Mouse (Mus musculus) left cerebral cortex, postnatal 14 days (tissue): Measurements from ENCODE around the gene Cdip1. TPM values are rescaled to one million over a fixed set of nuclear protein-coding genes. Genes with fewer than 3 reads are reported as not detected.
A peak's percentile ranks its signal among the peaks of the same experiment; 100 is the strongest.
"Not testable (repeated sequence)": the region's sequence is repeated elsewhere in the genome, so short reads cannot be mapped to it uniquely, and the experiment has no call there.

Experiments
- DNase-seq, 2 experiments: peaks; one replicate each; pipeline ENCODE4 v3.0.0; 2021 to 2022; ENCODE audit warnings: low spot score in 2 of 2, mixed read lengths in 1 of 2
- intact Hi-C: fragments of 180-260 bp; cut with DNase I; formaldehyde crosslinking; loops from one replicate; pipeline ENCODE4 v1.15.1; 2025
- total RNA-seq, 2 experiments: library from RNA; stranded (reverse); gene quantifications; 2 replicates each; pipeline ENCODE4 v1.2.3; 2021

Gene Cdip1
- total RNA-seq, 2 experiments from 2014 or later, result 162 to 163 TPM

DNA sequence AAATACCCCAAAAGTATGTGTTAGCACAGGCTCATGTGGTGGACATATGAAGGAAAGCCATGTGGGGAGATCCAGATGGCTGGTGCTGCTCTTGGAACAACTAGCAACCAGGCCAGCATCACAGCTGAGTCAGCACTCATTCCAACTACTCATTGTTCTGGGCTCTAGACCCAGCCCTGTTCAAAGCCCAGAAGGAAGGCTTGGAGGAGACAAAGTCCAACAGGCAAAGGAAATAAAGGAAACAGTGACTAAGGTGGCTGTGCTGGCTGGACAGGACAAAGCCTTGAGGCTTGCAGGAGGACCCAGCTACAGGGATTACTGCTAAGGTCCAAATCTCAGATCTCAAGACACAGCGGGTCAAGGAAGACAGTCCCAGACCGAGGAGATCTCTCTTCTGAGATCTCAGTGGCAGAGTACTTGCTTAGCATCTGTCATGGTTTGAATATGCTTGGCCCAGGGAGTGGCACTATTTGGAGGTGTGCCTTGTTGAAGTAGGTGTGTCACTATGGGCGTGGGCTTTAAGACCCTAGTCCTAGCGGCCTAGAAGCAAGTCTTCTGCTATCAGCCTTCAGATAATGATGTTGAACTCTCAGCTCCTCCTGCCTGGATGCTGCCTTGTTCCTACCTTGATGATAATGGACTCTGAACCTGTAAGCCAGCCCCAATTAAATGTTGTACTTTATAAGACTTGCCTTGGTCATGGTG, 12.0 kb downstream of the Cdip1 start:
- intact Hi-C loops, result no loop called here
- no peak for DNase-seq

GRCm38 (mm10) chr16:4777171-4777904, 12.8 kb downstream of the Cdip1 start:
- intact Hi-C loops, result no loop called here
- DNase-seq, result no peak

DNA sequence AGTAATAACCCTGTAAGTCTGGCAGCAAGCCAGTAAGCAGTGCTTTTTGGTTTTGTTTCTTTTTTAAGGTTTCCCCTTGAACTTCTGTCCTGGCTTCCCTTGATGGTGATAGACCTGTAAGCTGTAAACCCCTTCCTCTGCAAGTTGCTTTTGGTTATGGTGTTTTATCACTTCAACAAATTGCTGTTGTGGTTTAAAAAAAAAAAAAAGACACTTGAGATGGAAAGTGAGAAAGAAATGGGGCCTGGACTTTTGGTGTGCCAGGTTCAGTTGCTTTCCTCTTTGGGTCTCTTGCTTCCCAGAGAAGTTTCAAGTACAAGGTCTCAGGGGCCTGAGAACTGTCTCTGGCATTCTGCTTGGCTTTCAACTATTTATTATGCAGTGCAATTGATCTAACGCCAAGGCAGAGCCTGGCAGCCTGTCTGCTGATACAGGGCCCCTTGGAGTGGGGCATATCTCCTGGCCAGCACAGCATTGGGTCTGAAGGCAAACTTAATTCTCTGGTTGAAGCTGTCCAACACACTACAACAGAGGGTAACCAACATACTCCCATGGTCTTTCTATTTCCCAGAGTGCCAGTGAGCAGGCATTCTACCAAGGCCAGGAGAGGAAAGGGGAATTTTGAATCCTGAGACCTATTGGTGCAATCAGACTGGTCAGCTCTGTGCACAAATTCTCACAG, 16.7 kb downstream of the Cdip1 start:
- intact Hi-C loops, result no loop called here
- DNase-seq, result no peak

DNA sequence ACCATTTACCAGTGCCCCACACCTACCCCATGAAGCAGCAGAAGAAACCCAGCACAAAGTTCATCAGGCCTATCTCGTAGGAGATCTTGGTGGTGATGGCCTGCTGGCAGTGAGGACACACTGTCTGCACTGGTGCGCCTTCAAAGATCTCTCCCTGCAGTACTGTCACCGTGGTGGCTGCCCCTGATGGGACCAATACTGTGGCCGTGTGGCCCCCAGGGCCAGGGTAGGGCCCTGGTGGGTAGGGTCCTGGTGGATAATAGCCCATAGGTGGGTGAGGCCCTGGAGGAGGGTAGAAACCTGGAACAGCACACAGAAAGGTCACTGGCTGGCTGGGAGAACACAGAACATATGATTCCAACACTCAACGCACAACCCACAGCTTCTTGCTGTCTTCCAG, 21.4 kb downstream of the Cdip1 start:
- intact Hi-C loops, result loop anchor here (10.0 kb wide), 1 partner anchor 96 kb away; no protein-coding TSS in a partner anchor
- DNase-seq, result no peak

- no peak for DNase-seq
- intact Hi-C loops, result loop anchor here (10.0 kb wide), 1 partner anchor 98 kb away; no protein-coding TSS in a partner anchor
Observed at GRCm38 (mm10) chr16:4767012-4767790, 22.9 kb downstream of the Cdip1 start.

GRCm38 (mm10) chr16:4765852-4766251, 24.2 kb downstream of the Cdip1 start:
- DNase-seq, result no peak
- intact Hi-C loops, result loop anchor here (10.0 kb wide), 1 partner anchor 99 kb away; no protein-coding TSS in a partner anchor

DNA sequence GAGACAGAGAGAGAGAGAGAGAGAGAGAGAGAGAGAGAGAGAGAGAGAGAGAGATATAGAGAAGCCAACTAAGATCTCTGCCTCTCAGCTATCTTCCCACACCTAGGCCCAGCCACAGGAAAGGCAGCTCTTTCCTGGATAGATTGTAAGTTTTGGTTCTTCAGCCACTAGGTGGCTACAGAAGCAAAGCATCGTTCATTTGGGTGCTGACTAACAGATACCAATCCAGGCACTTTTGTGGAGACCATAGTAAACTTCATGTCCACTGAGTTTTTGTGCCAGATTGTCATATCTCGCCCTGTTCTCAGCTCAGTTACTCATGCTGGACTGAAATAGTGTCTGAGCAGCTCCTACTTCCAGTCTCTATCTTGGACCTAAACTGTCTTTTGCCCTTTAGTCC, 26.8 kb downstream of the Cdip1 start:
- peak; percentile 37 to 73 for DNase-seq
- intact Hi-C loops, result loop anchor here (10.0 kb wide), 1 partner anchor 102 kb away; no protein-coding TSS in a partner anchor

GRCm38 (mm10) chr16:4762437-4762836, 27.7 kb downstream of the Cdip1 start:
- DNase-seq, result no peak
- intact Hi-C loops, result loop anchor here (10.0 kb wide), 1 partner anchor 102 kb away; no protein-coding TSS in a partner anchor

DNA sequence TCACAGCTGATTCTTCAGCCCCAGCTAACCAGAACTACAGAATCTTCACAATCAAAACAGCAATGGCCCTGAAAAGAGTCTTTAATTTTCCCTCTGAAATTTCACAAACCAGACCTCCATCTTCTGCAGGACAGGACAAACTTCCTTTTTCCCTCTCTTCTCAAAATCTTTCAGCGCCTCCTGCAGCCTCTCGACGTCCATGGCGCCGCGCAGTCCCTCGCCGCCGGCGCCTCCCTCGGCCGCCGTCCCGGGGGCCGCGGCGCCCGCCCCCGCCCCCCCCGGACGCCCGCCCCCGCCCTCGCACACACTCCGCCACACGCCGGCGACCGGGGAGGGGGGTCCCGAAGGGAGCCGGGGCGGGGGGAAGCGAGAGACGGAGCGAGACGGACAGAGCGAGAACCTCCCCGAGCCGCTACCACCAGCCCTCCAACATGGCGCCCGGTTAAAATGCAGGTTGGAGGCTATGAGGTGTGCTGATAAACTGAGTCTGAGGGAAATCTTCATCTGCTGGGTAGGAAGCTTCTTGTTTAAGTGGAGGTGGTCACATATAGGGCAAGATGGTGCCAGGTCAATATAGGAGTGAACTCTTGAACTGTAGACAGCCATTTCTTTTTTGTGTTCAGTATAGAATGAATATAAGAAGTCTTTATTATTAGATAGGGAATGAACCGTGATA, 33.3 kb downstream of the Cdip1 start:
- DNase-seq, intact Hi-C loops: not testable (repeated sequence)

DNA sequence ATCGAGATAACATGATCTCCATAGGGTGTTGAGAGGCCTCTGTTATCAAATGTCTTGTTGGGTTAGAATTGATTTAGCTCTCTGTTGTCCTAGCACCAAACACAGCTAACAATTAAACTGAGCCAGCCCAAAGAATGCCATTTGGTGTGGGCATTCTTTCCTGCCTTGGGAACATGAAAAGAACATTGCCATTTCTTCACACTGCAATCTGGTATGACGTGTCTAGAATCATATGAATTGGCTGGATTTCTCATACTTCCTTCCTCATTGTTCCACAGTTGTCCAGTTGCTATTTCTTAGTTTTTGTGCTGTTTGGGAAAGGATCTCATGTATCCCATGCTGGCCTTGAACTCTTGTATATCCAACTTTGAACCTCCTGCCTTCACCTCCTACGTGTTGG, 36.0 kb downstream of the Cdip1 start:
- intact Hi-C loops, result no loop called here
- no peak for DNase-seq

- DNase-seq, result no peak
- intact Hi-C loops, result no loop called here
Observed at GRCm38 (mm10) chr16:4752155-4752554, 37.9 kb downstream of the Cdip1 start.

GRCm38 (mm10) chr16:4742186-4742585, 47.9 kb downstream of the Cdip1 start:
- intact Hi-C loops, result no loop called here
- no peak for DNase-seq

GRCm38 (mm10) chr16:4739994-4740393, 50.1 kb downstream of the Cdip1 start:
- intact Hi-C loops, result no loop called here
- DNase-seq, result no peak

GRCm38 (mm10) chr16:4736262-4736661, 53.8 kb downstream of the Cdip1 start:
- DNase-seq, result no peak
- intact Hi-C loops, result no loop called here

- DNase-seq, result no peak
- intact Hi-C loops, result no loop called here
Observed at GRCm38 (mm10) chr16:4730776-4731358, 59.2 kb downstream of the Cdip1 start.

- intact Hi-C loops, result no loop called here
- DNase-seq, result no peak
Observed at GRCm38 (mm10) chr16:4727963-4728362, 62.1 kb downstream of the Cdip1 start.

DNA sequence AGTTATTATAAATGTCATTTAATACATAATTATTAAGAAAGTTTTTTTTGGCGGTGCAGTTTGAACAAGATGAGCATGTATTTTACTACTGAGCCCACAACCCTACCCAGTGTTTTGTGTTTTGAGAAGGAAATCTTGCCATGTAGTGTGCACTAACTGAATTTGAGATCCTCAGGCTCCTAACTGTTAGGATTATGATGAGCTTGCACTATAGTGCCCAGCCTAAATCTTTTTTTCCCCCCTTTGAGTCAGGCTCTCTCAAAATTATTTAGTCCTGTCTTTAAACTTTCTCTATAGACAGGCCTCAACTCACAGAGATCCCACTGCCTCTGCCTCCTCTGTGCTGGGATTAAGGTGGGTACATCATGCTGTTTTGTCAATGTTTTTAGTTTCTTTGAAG, 62.6 kb downstream of the Cdip1 start:
- intact Hi-C loops, result no loop called here
- DNase-seq, result no peak

GRCm38 (mm10) chr16:4726528-4727128, 63.5 kb downstream of the Cdip1 start:
- no peak for DNase-seq
- intact Hi-C loops, result no loop called here
